Mouse (Mus musculus) megakaryocyte, adult 5-6 weeks (primary cell): ENCODE data around the gene Pid1. TPM values are rescaled to one million over a fixed set of nuclear protein-coding genes. Genes with fewer than 3 reads are reported as not detected.

Experiments used
- ATAC-seq: 2 replicates; pipeline ENCODE4 v1.8.0; 2016; ENCODE audit warnings: mild to moderate bottlenecking, inconsistent platforms; ENCODE audit not compliant: poor library complexity, severe bottlenecking
- total RNA-seq, 2 experiments: library from RNA; stranded (forward) in 1 of 2; stranded (reverse) in 1 of 2; fragments of 153-499, 151-499 nt in 1 of 2; fragments of 221-1000, 200-1000 nt in 1 of 2; gene quantifications; 2 replicates each; pipeline versions ENCODE4 v1.2.3 to v1.2.4; 2015 to 2017

Pid1 gene
- total RNA-seq, 2 experiments from 2014 or later = 113 to 132 TPM

GRCm38 (mm10) chr1:84086486-84086885, 277.5 kb downstream of the Pid1 start:
- no peak for ATAC-seq

GRCm38 (mm10) chr1:84085361-84085760, 278.6 kb downstream of the Pid1 start:
- ATAC-seq = no peak

- ATAC-seq = no peak
These were observed 284.4 kb downstream of the Pid1 start for GRCm38 (mm10) chr1:84079566-84079965.

- ATAC-seq = no peak
These were observed 287.0 kb downstream of the Pid1 start for GRCm38 (mm10) chr1:84077023-84077422.

GRCm38 (mm10) chr1:84056884-84057630, 306.9 kb downstream of the Pid1 start:
- ATAC-seq = no peak

GRCm38 (mm10) chr1:84056306-84056705, 307.7 kb downstream of the Pid1 start:
- ATAC-seq = no peak

- ATAC-seq = no peak
These were observed 338.2 kb downstream of the Pid1 start for GRCm38 (mm10) chr1:84025746-84026145.

- ATAC-seq = no peak
These were observed 351.1 kb downstream of the Pid1 start for GRCm38 (mm10) chr1:84012871-84013375.

- no peak for ATAC-seq
These were observed 361.4 kb downstream of the Pid1 start for GRCm38 (mm10) chr1:84002630-84003029.
